Comparison of ENCODE assay signal across 15 mouse cellular contexts in the genomic region with DNA sequence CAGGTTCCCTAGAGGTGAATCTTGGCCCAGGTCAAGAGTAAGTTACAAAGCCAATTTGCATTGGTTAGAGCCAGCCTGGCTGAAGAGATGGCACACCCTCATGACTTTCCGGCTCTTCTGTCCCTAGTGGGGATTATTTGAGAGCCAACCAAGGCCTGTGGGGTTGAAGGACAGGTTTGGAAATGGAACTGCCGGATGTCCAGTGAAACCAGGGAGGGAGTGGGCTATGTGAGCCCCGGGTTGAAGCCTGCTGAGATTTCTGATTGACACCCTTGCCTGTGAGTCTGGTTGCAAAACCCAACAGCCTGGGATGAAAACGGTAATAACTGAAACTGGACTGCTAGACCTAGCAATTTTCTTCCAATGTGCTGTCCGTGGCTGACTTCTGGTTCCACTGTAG.
"Had no signal": no experiment of that assay in that cellular context is flagged by ENCODE, and none has a peak within 500 bp of the region (broad histone marks: within the 10 kb centered on the region; RNA-seq: fewer than 3 reads in every experiment).

No protein-coding gene starts in this region.

- DNase-seq: retina, postnatal 1 day; right cerebral cortex, adult 18-20 months; right cerebral cortex, postnatal 14 days; right cerebral cortex, postnatal 25 days; right cerebral cortex, postnatal 4 days; spleen, adult 18-20 months; thymus, adult 18-20 months; thymus, adult 2 months; thymus, postnatal 14 days; thymus, postnatal 25 days; thymus, postnatal 36 days; thymus, postnatal 4 days had no signal

- H3K9ac ChIP-seq: neural tube, embryonic 15.5 days; stomach, embryonic 15.5 days had no signal

- H3K27me3 ChIP-seq: neural tube, embryonic 15.5 days; stomach, embryonic 15.5 days had no signal

- H3K4me3 ChIP-seq: neural tube, embryonic 15.5 days; stomach, embryonic 15.5 days had no signal

- H3K9me3 ChIP-seq: neural tube, embryonic 15.5 days; stomach, embryonic 15.5 days had no signal

- H3K4me1 ChIP-seq: stomach, embryonic 15.5 days had no signal

- H3K27ac ChIP-seq: neural tube, embryonic 15.5 days; stomach, embryonic 15.5 days; stomach, postnatal 0 days had no signal

- H3K36me3 ChIP-seq: stomach, embryonic 15.5 days had no signal
